Mouse (Mus musculus): Measurements from ENCODE around the gene Chst8. TPM values are rescaled to one million over a fixed set of nuclear protein-coding genes. Genes with fewer than 3 reads are reported as not detected.

Gene Chst8
- total RNA-seq, 2 experiments from 2014 or later: not detected

GRCm38 (mm10) chr7:34758721-34759120 is 53.8 kb downstream of the Chst8 start:
- ATAC-seq (replicated peaks; ENCODE audit: low FRiP score, poor library complexity, severe bottlenecking): no peak

GRCm38 (mm10) chr7:34757513-34757912 is 55.0 kb downstream of the Chst8 start:
- no peak for ATAC-seq (replicated peaks; ENCODE audit: low FRiP score, poor library complexity, severe bottlenecking)

- no peak for ATAC-seq (replicated peaks; ENCODE audit: low FRiP score, poor library complexity, severe bottlenecking)
These were observed 59.2 kb downstream of the Chst8 start for GRCm38 (mm10) chr7:34753140-34753886.

- no peak for ATAC-seq (replicated peaks; ENCODE audit: low FRiP score, poor library complexity, severe bottlenecking)
These were observed 60.3 kb downstream of the Chst8 start for GRCm38 (mm10) chr7:34752151-34752762.

- ATAC-seq (replicated peaks; ENCODE audit: low FRiP score, poor library complexity, severe bottlenecking): no peak
These were observed 62.2 kb downstream of the Chst8 start for GRCm38 (mm10) chr7:34750350-34750749.

- no peak for ATAC-seq (replicated peaks; ENCODE audit: low FRiP score, poor library complexity, severe bottlenecking)
These were observed 62.8 kb downstream of the Chst8 start for GRCm38 (mm10) chr7:34749753-34750152.

- ATAC-seq (replicated peaks; ENCODE audit: low FRiP score, poor library complexity, severe bottlenecking): no peak
These were observed 64.0 kb downstream of the Chst8 start for GRCm38 (mm10) chr7:34748501-34748900.

GRCm38 (mm10) chr7:34747661-34748060 is 64.8 kb downstream of the Chst8 start:
- ATAC-seq (replicated peaks; ENCODE audit: low FRiP score, poor library complexity, severe bottlenecking): no peak

- no peak for ATAC-seq (replicated peaks; ENCODE audit: low FRiP score, poor library complexity, severe bottlenecking)
These were observed 65.9 kb downstream of the Chst8 start for GRCm38 (mm10) chr7:34746586-34746985.

- ATAC-seq (replicated peaks; ENCODE audit: low FRiP score, poor library complexity, severe bottlenecking): no peak
These were observed 66.3 kb downstream of the Chst8 start for GRCm38 (mm10) chr7:34746165-34746564.

GRCm38 (mm10) chr7:34745426-34745825 is 67.1 kb downstream of the Chst8 start:
- no peak for ATAC-seq (replicated peaks; ENCODE audit: low FRiP score, poor library complexity, severe bottlenecking)

- no peak for ATAC-seq (replicated peaks; ENCODE audit: low FRiP score, poor library complexity, severe bottlenecking)
These were observed 67.5 kb downstream of the Chst8 start for GRCm38 (mm10) chr7:34744994-34745393.

- ATAC-seq (replicated peaks; ENCODE audit: low FRiP score, poor library complexity, severe bottlenecking): no peak
These were observed 69.0 kb downstream of the Chst8 start for GRCm38 (mm10) chr7:34743411-34744085.

- ATAC-seq (replicated peaks; ENCODE audit: low FRiP score, poor library complexity, severe bottlenecking): no peak
These were observed 73.1 kb downstream of the Chst8 start for GRCm38 (mm10) chr7:34739371-34739770.

GRCm38 (mm10) chr7:34737206-34737605 is 75.3 kb downstream of the Chst8 start:
- no peak for ATAC-seq (replicated peaks; ENCODE audit: low FRiP score, poor library complexity, severe bottlenecking)

- ATAC-seq (replicated peaks; ENCODE audit: low FRiP score, poor library complexity, severe bottlenecking): no peak
These were observed 78.2 kb downstream of the Chst8 start for GRCm38 (mm10) chr7:34734348-34734747.

GRCm38 (mm10) chr7:34728931-34729330 is 83.6 kb downstream of the Chst8 start:
- no peak for ATAC-seq (replicated peaks; ENCODE audit: low FRiP score, poor library complexity, severe bottlenecking)

- ATAC-seq (replicated peaks; ENCODE audit: low FRiP score, poor library complexity, severe bottlenecking): no peak
These were observed 87.3 kb downstream of the Chst8 start for GRCm38 (mm10) chr7:34725206-34725605.

GRCm38 (mm10) chr7:34722551-34723230 is 89.8 kb downstream of the Chst8 start:
- ATAC-seq (replicated peaks; ENCODE audit: low FRiP score, poor library complexity, severe bottlenecking): no peak

GRCm38 (mm10) chr7:34722151-34722550 is 90.4 kb downstream of the Chst8 start:
- no peak for ATAC-seq (replicated peaks; ENCODE audit: low FRiP score, poor library complexity, severe bottlenecking)

Data from erythroblast, adult 5-6 weeks (primary cell).